Comparison of ENCODE assay signal across 26 mouse cellular contexts in genomic region chr1:132310754-132311153, GRCm38 (mm10). TPM values are rescaled to one million over a fixed set of nuclear protein-coding genes. Genes with fewer than 3 reads are reported as not detected.
DNase-seq lines count a peak whose midpoint lies in the region; ATAC-seq and TF ChIP-seq lines count a peak whose summit lies in the region.
"Had no signal": no experiment of that assay in that cellular context is flagged by ENCODE, and none has a peak within 500 bp of the region (broad histone marks: within the 10 kb centered on the region; RNA-seq: fewer than 3 reads in every experiment).

No protein-coding gene starts in this region.

- 66% methylated on average over 7 of the region's 7 CpGs for WGBS in hindbrain, embryonic 10.5 days
- WGBS in hindbrain, embryonic 13.5 days, result 68% methylated on average over 7 of the region's 7 CpGs
- 79% methylated on average over 7 of the region's 7 CpGs for WGBS in spleen, adult 2 months

- H3K27me3 ChIP-seq in hindbrain, embryonic 10.5 days (ENCODE audit: insufficient read depth, poor library complexity, severe bottlenecking), result peaks cover 17% of the 10 kb centered on the region; the same call in 1 of the 2 replicates
- H3K27me3 ChIP-seq in hindbrain, embryonic 13.5 days, result peaks cover 11% of the 10 kb centered on the region; the same call in 1 of the 2 replicates
- H3K27me3 ChIP-seq in spleen, adult 2 months (ENCODE audit: control insufficient read depth, insufficient read depth, low read length), result no peaks in the 10 kb centered on the region
- H3K27me3 ChIP-seq: neural tube, embryonic 12.5 days had no signal

- no peaks in the 10 kb centered on the region for H3K36me3 ChIP-seq in hindbrain, embryonic 10.5 days
- H3K36me3 ChIP-seq in hindbrain, embryonic 13.5 days, result no peaks in the 10 kb centered on the region
- no peaks in the 10 kb centered on the region for H3K36me3 ChIP-seq in spleen, adult 2 months (ENCODE audit: control insufficient read depth, insufficient read depth, low read length)
- H3K36me3 ChIP-seq: embryonic facial prominence, embryonic 13.5 days; forebrain, embryonic 12.5 days; heart, embryonic 15.5 days; lung, embryonic 15.5 days; neural tube, embryonic 12.5 days had no signal

- no peak overlapping the region for H3K9ac ChIP-seq in hindbrain, embryonic 13.5 days
- H3K9ac ChIP-seq: embryonic facial prominence, embryonic 13.5 days; forebrain, embryonic 12.5 days; heart, embryonic 15.5 days; liver, embryonic 14.5 days; lung, embryonic 15.5 days; neural tube, embryonic 12.5 days had no signal

- no peak for TF ChIP-seq POLR2A in spleen, adult 2 months (IDR thresholded peaks at IDR 0.05; ENCODE audit: low read depth, low read length)

- H3K27ac ChIP-seq in hindbrain, embryonic 10.5 days, result peak overlapping the region; percentile 50; the same call in 1 of the 2 replicates
- H3K27ac ChIP-seq in hindbrain, embryonic 13.5 days, result no peak overlapping the region
- peak overlapping the region; percentile 73 for H3K27ac ChIP-seq in spleen, adult 2 months (ENCODE audit: insufficient read depth, low read length)
- H3K27ac ChIP-seq: embryonic facial prominence, embryonic 13.5 days; forebrain, embryonic 12.5 days; gastrocnemius, adult 2 months; left cerebral cortex, adult 2 months; liver, embryonic 14.5 days; lung, embryonic 15.5 days; neural tube, embryonic 12.5 days had no signal

- ATAC-seq in hindbrain, embryonic 13.5 days (ENCODE audit: low FRiP score), result no peak
- ATAC-seq: activated CD4-positive, CD25-positive, alpha-beta regulatory T cell, adult 4 months; intestine, postnatal 0 days had no signal

- H3K9me3 ChIP-seq in hindbrain, embryonic 10.5 days, result no peaks in the 10 kb centered on the region
- H3K9me3 ChIP-seq in hindbrain, embryonic 13.5 days, result no peaks in the 10 kb centered on the region
- H3K9me3 ChIP-seq: embryonic facial prominence, embryonic 13.5 days; forebrain, embryonic 12.5 days; heart, embryonic 15.5 days; lung, embryonic 15.5 days; megakaryocyte, embryonic 14.5 days; neural tube, embryonic 12.5 days had no signal

- no peak overlapping the region for H3K4me2 ChIP-seq in hindbrain, embryonic 13.5 days
- H3K4me2 ChIP-seq: embryonic facial prominence, embryonic 13.5 days; forebrain, embryonic 12.5 days; lung, embryonic 15.5 days; neural tube, embryonic 12.5 days had no signal

- no peak overlapping the region for H3K4me3 ChIP-seq in hindbrain, embryonic 10.5 days
- no peak overlapping the region for H3K4me3 ChIP-seq in hindbrain, embryonic 13.5 days
- H3K4me3 ChIP-seq in spleen, adult 2 months (ENCODE audit: extremely low read depth, insufficient read depth, insufficient read length), result no peak overlapping the region
- H3K4me3 ChIP-seq: embryonic facial prominence, embryonic 13.5 days; erythroblast, embryonic 14.5 days; forebrain, embryonic 12.5 days; gastrocnemius, adult 2 months; heart, embryonic 15.5 days; left cerebral cortex, adult 2 months; lung, embryonic 15.5 days; megakaryocyte, embryonic 14.5 days; neural tube, embryonic 12.5 days had no signal

- H3K4me1 ChIP-seq in hindbrain, embryonic 10.5 days (replicated peaks), result peaks cover 43% of the 10 kb centered on the region
- H3K4me1 ChIP-seq in hindbrain, embryonic 13.5 days (replicated peaks), result peaks cover 4% of the 10 kb centered on the region
- peaks cover 15% of the 10 kb centered on the region; the same call in 1 of the 2 replicates for H3K4me1 ChIP-seq in spleen, adult 2 months (ENCODE audit: control insufficient read depth, insufficient read depth, insufficient read length)
- H3K4me1 ChIP-seq: embryonic facial prominence, embryonic 13.5 days had no signal

- TF ChIP-seq CTCF in spleen, adult 2 months (IDR thresholded peaks at IDR 0.05; ENCODE audit: extremely low read depth, insufficient read depth, insufficient read length, insufficient replicate concordance), result no peak

- DNase-seq in hindbrain, embryonic 10.5 days (ENCODE audit: low spot score), result no peak
- no peak for DNase-seq in spleen, adult 2 months (ENCODE audit: low read depth in 1 of 2, low spot score in 2 of 2)
- no peak for DNase-seq in spleen, postnatal 36 days (ENCODE audit: low spot score in 2 of 2)
- DNase-seq in kidney, postnatal 14 days, result peak; percentile 84
- DNase-seq in adrenal gland, adult 8-10 months, result no peak
- DNase-seq in cerebellum, adult 18-20 months, result no peak
- DNase-seq: adrenal gland, postnatal 14 days; cerebellum, adult 8-10 months; cerebellum, postnatal 36 days; embryo, embryonic 11 days; gastrocnemius, adult 2 months; midbrain, embryonic 14.5 days; right cerebral cortex, postnatal 14 days had no signal

RNA-seq across cellular contexts. Expression of gene Nuak2, which starts 5.2 kb away (rescaled TPM):
- 42.3 and 44.4 TPM in 2 replicates for polyA plus RNA-seq in hindbrain, embryonic 10.5 days (2016; fragmentation: Nextera tagmentation; extraction: Ambion mirVana)
- polyA plus RNA-seq in hindbrain, embryonic 13.5 days (2015; fragmentation: Nextera tagmentation; extraction: Ambion mirVana), result 17.6 and 22.5 TPM in 2 replicates
- 17.4 and 25.5 TPM in 2 replicates for polyA plus RNA-seq in spleen, adult 2 months (2012; rRNA removed)
- total RNA-seq in adrenal gland, adult 8-10 months (2022), result 10 to 100 TPM in 1 of 4 experiments, 1 to 10 TPM in 3; 3.8 to 11.9 (median 5.2) TPM
- polyA plus RNA-seq: erythroblast, embryonic 14.5 days had no signal

RNA-seq across cellular contexts. Expression of gene Klhdc8a, which starts 12.3 kb away (rescaled TPM):
- 1.0 and 3.5 TPM in 2 replicates for polyA plus RNA-seq in hindbrain, embryonic 10.5 days (2016; fragmentation: Nextera tagmentation; extraction: Ambion mirVana)
- 5.1 and 5.4 TPM in 2 replicates for polyA plus RNA-seq in hindbrain, embryonic 13.5 days (2015; fragmentation: Nextera tagmentation; extraction: Ambion mirVana)
- polyA plus RNA-seq in spleen, adult 2 months (2012; rRNA removed), result 0.59 and 0.68 TPM in 2 replicates
- total RNA-seq in adrenal gland, adult 8-10 months (2022), result 100 to 1,000 TPM; 161 to 353 (median 258) TPM
- total RNA-seq: MEL had no signal
- polyA plus RNA-seq: activated CD4-positive, CD25-positive, alpha-beta regulatory T cell, adult 4 months; erythroblast, embryonic 14.5 days had no signal
